Mouse (Mus musculus) limb, embryonic 15.5 days (tissue): ENCODE measurements around the gene Tgm5. TPM values are rescaled to one million over a fixed set of nuclear protein-coding genes. Genes with fewer than 3 reads are reported as not detected.

Source experiments
- ATAC-seq: fragments of 200-750 bp; cut with Nextera tagmentation; 2 replicates; pipeline ENCODE4 v1.8.0; 2017; ENCODE audit warnings: low read depth, moderate TSS enrichment; ENCODE audit not compliant: insufficient number of reproducible peaks, low FRiP score, low TSS enrichment
- H3K27ac ChIP-seq: fragments of 300-500 bp; sonication (generic); 2 replicates; pipeline ENCODE4 v1.5.1; 2015; ENCODE audit warnings: moderate library complexity, mild to moderate bottlenecking, inconsistent platforms
- H3K27me3 ChIP-seq: fragments of 300-500 bp; sonication (generic); 2 replicates; pipeline ENCODE4 v1.6.1; 2015; ENCODE audit warnings: inconsistent platforms
- H3K36me3 ChIP-seq: fragments of 300-500 bp; sonication (generic); 2 replicates; pipeline ENCODE4 v1.6.1; 2015; ENCODE audit warnings: inconsistent platforms
- H3K4me1 ChIP-seq: fragments of 300-500 bp; sonication (generic); 2 replicates; pipeline ENCODE4 v1.6.1; 2015; ENCODE audit warnings: inconsistent platforms
- H3K4me2 ChIP-seq: fragments of 300-500 bp; sonication (generic); 2 replicates; pipeline ENCODE4 v1.6.1; 2015; ENCODE audit warnings: mild to moderate bottlenecking, inconsistent platforms
- H3K4me3 ChIP-seq: fragments of 300-500 bp; sonication (generic); 2 replicates; pipeline ENCODE4 v1.5.1; 2015; ENCODE audit warnings: mild to moderate bottlenecking, inconsistent platforms
- H3K9ac ChIP-seq: fragments of 300-500 bp; sonication (generic); 2 replicates; pipeline ENCODE4 v1.6.1; 2015; ENCODE audit warnings: inconsistent platforms
- H3K9me3 ChIP-seq: fragments of 300-500 bp; sonication (generic); 2 replicates; pipeline ENCODE4 v1.6.1; 2016; ENCODE audit warnings: inconsistent platforms
- WGBS: fragments of 180-500 bp; shearing (Covaris S2); methylation state at CpG from one replicate; pipeline ENCODE4 v1.1.7; 2015; 5-methylcytosine and 5-hydroxymethylcytosine counted together
- polyA plus RNA-seq: library from polyadenylated mRNA; unstranded; fragments of >200 nt; fragmentation: Nextera tagmentation; extraction: Ambion mirVana; gene quantifications from 2 replicates; pipeline ENCODE4 v1.2.1, GENCODE M21; 2015

The Tgm5 gene
- polyA plus RNA-seq, 1 experiment from 2014 or later, result 0.10 TPM

DNA sequence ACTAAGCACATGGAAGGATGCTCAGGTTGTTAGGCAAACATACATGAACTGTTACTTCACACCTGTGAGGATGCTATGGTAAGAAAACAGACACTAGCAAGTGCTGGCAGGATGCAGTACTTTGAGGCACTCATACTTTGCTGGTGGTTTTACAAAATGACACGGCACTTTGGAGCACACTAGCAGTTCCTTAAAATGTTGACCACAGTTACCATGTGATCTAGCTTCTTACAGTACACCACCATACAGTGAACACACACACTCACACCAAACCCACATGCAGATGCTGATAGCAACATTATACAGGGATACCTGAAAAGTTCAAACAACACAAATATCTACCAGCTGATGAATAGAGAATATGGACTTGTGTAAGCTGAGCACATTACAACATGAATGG lies 3.0 kb downstream of the Tgm5 start:
- Histone ChIP-seq H3K36me3 (no peaks in the 10 kb centered on the region), H3K4me2 (no peak overlapping the region), H3K4me3 (no peak overlapping the region), H3K9me3 (no peaks in the 10 kb centered on the region), H3K27ac (no peak overlapping the region), H3K4me1 (no peaks in the 10 kb centered on the region), H3K27me3 (no peaks in the 10 kb centered on the region), H3K9ac (no peak overlapping the region)
- 81% methylated on average over 1 of the region's 1 CpGs for WGBS
- no peak for ATAC-seq

DNA sequence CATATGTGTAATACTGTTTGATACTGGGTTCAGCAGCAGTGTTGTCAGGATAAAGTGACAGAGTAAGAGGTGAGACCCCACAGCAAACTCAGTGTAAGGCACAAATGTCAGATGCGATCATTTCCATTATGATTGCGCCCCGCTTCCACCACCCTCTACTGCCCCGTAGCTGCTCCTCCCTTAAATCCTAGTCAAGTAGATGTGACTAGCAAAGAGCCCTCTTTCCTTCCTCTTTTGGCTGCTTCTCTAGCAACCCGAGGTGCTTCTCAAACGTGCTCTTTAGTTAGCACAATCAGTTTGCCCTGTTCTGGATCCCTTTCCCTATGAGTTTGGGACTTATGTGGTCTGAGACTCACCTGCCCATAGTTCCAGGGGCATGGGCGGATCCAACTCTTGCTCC lies 10.9 kb downstream of the Tgm5 start:
- WGBS, result 74% methylated on average over 7 of the region's 7 CpGs
- Histone ChIP-seq H3K27ac (no peak overlapping the region), H3K27me3 (no peaks in the 10 kb centered on the region), H3K36me3 (no peaks in the 10 kb centered on the region), H3K9me3 (no peaks in the 10 kb centered on the region), H3K4me3 (no peak overlapping the region), H3K4me1 (no peaks in the 10 kb centered on the region), H3K9ac (no peak overlapping the region), H3K4me2 (no peak overlapping the region)
- no peak for ATAC-seq

DNA sequence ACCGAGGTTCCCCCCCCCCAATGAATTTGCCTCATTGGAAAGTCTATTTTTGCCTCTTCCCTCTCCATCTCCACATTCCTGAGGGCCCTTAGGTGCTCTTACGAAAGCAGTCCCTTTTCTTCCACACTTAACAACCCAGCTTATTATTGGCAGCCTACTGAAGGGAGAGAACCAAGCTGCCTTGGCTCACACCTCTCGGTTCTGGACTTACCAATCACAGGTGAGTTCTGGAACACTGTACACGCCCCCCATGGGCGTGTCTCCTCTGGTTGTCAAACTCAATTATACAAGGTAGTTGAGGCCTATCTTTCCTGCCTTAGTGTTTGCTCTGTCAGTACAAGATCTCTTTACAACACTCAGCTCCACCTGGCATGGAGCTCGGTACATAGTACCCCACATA lies 13.8 kb downstream of the Tgm5 start:
- 82% methylated on average over 6 of the region's 6 CpGs for WGBS
- Histone ChIP-seq H3K4me2 (no peak overlapping the region), H3K9ac (no peak overlapping the region), H3K27ac (no peak overlapping the region), H3K4me3 (no peak overlapping the region), H3K9me3 (no peaks in the 10 kb centered on the region), H3K27me3 (no peaks in the 10 kb centered on the region), H3K36me3 (no peaks in the 10 kb centered on the region), H3K4me1 (no peaks in the 10 kb centered on the region)
- no peak for ATAC-seq

DNA sequence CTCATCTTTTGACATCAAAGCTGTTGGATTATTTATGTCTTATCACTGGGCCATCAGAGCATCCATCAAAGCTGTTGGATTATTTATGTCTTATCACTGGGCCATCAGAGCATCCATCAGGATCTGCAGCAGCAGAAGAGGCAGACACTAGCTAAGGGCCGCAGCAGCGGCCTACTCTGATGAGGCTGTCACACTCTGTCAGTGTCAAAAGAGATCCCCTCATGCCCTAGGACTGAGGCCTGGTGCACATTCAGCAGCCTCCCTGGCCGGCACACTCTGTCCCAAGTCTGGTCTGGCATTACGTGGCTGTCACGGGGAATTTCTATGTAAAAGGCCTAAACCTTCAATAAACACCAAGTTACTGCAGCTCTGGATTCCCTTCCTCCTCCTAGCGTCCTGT lies 16.1 kb downstream of the Tgm5 start:
- Histone ChIP-seq H3K27me3 (no peaks in the 10 kb centered on the region), H3K36me3 (no peaks in the 10 kb centered on the region), H3K4me3 (no peak overlapping the region), H3K4me2 (no peak overlapping the region), H3K4me1 (no peaks in the 10 kb centered on the region), H3K9me3 (no peaks in the 10 kb centered on the region), H3K27ac (no peak overlapping the region), H3K9ac (no peak overlapping the region)
- no peak for ATAC-seq
- WGBS, result 66% methylated on average over 6 of the region's 6 CpGs

DNA sequence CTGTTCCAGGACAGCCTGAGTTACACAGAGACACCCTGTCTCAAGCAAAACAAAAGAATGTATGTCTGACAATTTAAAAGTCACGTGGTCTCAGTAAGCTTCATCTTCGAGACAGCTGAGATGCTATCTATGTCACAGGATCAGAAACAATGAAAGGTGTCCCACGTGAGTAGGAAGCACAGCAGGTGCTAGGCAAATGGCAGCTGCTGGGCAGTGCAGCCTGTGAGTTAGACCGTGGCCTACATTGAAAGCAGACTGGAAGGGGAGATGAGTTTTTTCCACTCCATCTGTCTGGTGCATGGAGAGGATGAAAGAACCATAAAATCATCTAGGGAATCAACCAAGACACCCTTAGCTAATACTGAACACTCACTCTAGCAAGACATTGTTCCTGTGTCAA lies 18.5 kb downstream of the Tgm5 start:
- no peaks in the 10 kb centered on the region for H3K9me3 ChIP-seq
- H3K4me3 ChIP-seq, result no peak overlapping the region
- ATAC-seq, result no peak
- no peak overlapping the region for H3K9ac ChIP-seq
- no peaks in the 10 kb centered on the region for H3K27me3 ChIP-seq
- no peaks in the 10 kb centered on the region for H3K36me3 ChIP-seq
- WGBS, result 60% methylated on average over 4 of the region's 4 CpGs
- H3K4me1 ChIP-seq, result no peaks in the 10 kb centered on the region
- H3K27ac ChIP-seq, result no peak overlapping the region
- no peak overlapping the region for H3K4me2 ChIP-seq

DNA sequence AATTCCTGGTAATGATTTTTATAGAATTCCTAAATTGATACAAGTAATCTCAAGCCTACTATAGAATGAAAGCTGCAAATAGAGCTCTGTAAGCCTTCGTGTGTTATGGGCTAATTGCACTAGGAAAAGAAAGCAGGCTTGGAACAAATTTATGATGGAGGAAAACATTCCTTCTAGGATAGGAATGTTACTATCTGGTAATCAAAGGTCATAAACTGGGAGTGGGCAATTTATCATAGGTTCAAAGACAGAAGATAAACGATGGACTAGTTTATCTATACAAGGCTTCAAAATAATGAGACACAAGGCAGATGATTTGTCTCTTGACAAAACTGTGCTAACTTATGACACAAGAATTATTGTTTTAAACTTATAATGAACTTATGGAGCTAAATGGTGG lies 24.3 kb downstream of the Tgm5 start:
- Histone ChIP-seq H3K4me2 (no peak overlapping the region), H3K27me3 (no peaks in the 10 kb centered on the region), H3K27ac (no peak overlapping the region), H3K4me1 (no peaks in the 10 kb centered on the region), H3K36me3 (no peaks in the 10 kb centered on the region), H3K4me3 (no peak overlapping the region), H3K9me3 (no peaks in the 10 kb centered on the region), H3K9ac (no peak overlapping the region)
- ATAC-seq, result no peak
- WGBS, result 54% methylated on average over 2 of the region's 2 CpGs

DNA sequence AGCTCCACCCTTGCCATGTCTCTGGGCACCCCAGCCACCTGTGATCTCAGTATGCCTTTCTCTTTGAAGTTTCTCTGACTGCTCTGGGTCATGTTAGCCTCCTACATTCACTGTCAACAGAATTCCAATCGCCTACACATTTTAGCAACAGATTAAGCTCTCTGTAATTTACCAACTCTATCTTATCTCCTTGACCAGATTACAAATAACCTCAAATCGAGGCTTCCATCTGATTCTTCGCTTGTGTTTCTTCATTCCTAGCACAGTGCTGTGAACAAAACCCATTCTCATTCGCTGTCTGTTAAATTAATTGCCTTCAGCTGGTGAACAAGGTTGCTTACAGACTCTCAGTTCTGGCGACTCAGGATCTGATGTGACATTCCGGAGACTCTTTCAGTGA lies 27.6 kb downstream of the Tgm5 start:
- H3K36me3 ChIP-seq, result no peaks in the 10 kb centered on the region
- H3K27ac ChIP-seq, result no peak overlapping the region
- no peaks in the 10 kb centered on the region for H3K27me3 ChIP-seq
- H3K4me1 ChIP-seq, result no peaks in the 10 kb centered on the region
- no peak overlapping the region for H3K4me3 ChIP-seq
- no peak overlapping the region for H3K4me2 ChIP-seq
- no peak for ATAC-seq
- no peak overlapping the region for H3K9ac ChIP-seq
- no peaks in the 10 kb centered on the region for H3K9me3 ChIP-seq
- WGBS, result 62% methylated on average over 6 of the region's 6 CpGs

DNA sequence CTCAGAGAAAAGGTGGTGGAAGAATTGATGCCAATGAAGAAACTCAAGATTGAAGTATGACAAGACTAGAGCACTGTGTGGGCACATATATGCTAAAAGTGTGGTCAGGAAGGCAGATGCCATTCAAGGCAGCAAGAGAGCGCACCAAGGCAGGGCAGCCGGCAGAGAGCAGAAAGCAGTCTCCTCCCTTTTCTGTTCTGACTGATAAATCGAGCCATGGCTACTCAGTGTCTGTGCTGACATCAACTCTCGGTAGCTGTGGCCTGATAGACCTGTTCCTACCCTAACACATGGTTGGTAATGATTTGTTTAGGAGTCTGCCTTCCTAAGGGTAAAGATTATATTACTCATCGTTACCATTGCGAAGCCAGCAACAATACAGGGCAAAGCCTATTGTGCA lies 29.7 kb downstream of the Tgm5 start:
- H3K9me3 ChIP-seq, result no peaks in the 10 kb centered on the region
- no peak overlapping the region for H3K4me3 ChIP-seq
- no peak overlapping the region for H3K27ac ChIP-seq
- H3K4me2 ChIP-seq, result no peak overlapping the region
- H3K36me3 ChIP-seq, result no peaks in the 10 kb centered on the region
- H3K4me1 ChIP-seq, result no peaks in the 10 kb centered on the region
- H3K9ac ChIP-seq, result no peak overlapping the region
- no peak for ATAC-seq
- 80% methylated on average over 6 of the region's 6 CpGs for WGBS
- no peaks in the 10 kb centered on the region for H3K27me3 ChIP-seq

DNA sequence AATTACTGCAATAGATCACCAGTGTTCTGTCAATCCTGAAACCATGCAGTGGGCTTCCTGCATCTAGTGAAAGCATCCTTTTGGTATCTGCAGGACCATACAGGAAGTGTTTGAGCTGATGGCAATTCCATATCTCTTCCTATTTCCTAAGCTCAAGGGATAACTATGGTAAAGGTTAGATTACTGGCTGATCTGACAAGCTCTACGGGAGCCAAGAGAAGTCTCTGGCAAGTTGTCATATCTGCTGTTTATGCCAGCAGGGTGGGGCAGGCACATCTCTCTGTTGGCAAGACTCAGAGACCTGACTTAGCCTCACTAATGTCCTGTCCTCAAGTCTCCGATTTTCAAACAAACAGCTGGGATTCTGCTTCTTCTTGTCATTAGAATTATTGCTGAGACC lies 31.6 kb downstream of the Tgm5 start:
- Histone ChIP-seq H3K4me1 (no peaks in the 10 kb centered on the region), H3K27ac (no peak overlapping the region), H3K9me3 (no peaks in the 10 kb centered on the region), H3K36me3 (no peaks in the 10 kb centered on the region), H3K4me3 (no peak overlapping the region), H3K4me2 (no peak overlapping the region), H3K27me3 (no peaks in the 10 kb centered on the region), H3K9ac (no peak overlapping the region)
- WGBS, result 75% methylated on average over 2 of the region's 2 CpGs
- ATAC-seq, result no peak

DNA sequence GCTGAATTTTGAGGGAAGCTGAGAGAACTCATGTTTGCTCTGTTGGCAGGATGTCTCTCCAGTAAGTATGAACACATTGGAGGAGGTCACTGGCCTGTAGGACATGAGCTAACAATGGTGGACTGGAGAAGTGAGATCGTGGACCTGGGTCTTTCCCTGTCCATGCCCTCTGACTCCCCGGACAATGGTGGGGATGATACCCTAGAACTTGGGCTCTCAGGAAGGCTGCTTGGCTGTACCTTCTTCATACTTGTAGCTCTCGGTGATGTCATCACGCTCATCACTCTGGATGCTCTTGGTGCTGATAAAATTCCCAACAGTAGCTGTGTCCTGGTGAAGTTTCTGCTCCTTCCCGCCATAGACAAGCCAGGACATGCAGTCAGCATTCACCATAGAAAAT lies 33.5 kb downstream of the Tgm5 start:
- H3K27me3 ChIP-seq, result no peaks in the 10 kb centered on the region
- no peaks in the 10 kb centered on the region for H3K4me1 ChIP-seq
- WGBS, result 93% methylated on average over 5 of the region's 5 CpGs
- no peaks in the 10 kb centered on the region for H3K36me3 ChIP-seq
- H3K4me2 ChIP-seq, result no peak overlapping the region
- H3K4me3 ChIP-seq, result no peak overlapping the region
- no peak for ATAC-seq
- no peaks in the 10 kb centered on the region for H3K9me3 ChIP-seq
- no peak overlapping the region for H3K9ac ChIP-seq
- no peak overlapping the region for H3K27ac ChIP-seq

DNA sequence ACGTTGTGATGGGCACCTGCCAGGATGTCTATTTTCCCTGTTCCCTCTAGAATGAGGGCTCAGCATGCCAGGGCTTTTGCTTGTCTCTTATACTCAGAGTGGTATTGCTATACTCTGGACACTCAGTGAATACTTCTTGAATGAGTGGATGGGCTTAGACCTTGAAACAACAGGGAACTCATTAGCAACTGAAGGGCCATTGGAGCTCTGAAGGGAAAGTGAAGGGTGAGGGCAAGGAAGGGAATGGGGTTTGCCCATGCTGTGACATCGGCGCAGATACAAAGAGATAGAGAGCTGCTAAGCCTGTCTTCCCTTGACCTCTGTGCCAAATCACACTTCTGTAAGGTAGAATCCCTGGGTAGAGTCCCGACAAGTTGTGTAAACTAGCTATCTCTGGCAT lies 40.0 kb downstream of the Tgm5 start:
- 75% methylated on average over 4 of the region's 4 CpGs for WGBS
- Histone ChIP-seq H3K9ac (no peak overlapping the region), H3K4me3 (no peak overlapping the region), H3K27me3 (no peaks in the 10 kb centered on the region), H3K4me1 (no peaks in the 10 kb centered on the region), H3K4me2 (no peak overlapping the region), H3K9me3 (no peaks in the 10 kb centered on the region), H3K27ac (no peak overlapping the region), H3K36me3 (no peaks in the 10 kb centered on the region)
- ATAC-seq, result no peak

DNA sequence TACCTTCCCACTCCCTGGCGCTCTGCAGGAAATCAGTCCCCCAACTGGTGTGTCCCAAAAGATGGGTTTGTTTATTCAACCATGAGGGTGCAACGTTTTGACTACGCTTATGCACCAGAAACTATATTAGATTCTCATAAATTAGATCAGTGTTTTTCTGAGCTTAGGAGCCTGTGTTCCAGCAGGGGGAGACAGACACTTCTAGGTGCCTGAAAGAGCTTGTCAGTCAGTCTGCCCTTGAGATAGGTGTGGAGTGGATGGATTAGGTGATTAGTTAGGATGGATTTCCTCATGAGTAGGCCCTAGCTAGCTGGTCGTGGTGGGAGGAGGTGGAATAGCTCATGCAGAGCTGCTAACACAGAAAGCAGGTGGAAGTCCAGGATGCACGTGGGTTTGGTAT lies 44.5 kb downstream of the Tgm5 start:
- WGBS, result 43% methylated on average over 5 of the region's 5 CpGs
- no peaks in the 10 kb centered on the region for H3K27me3 ChIP-seq
- H3K9me3 ChIP-seq, result no peaks in the 10 kb centered on the region
- no peak overlapping the region for H3K9ac ChIP-seq
- H3K36me3 ChIP-seq, result no peaks in the 10 kb centered on the region
- no peak overlapping the region for H3K4me3 ChIP-seq
- H3K27ac ChIP-seq, result no peak overlapping the region
- H3K4me2 ChIP-seq, result no peak overlapping the region
- ATAC-seq, result no peak
- no peaks in the 10 kb centered on the region for H3K4me1 ChIP-seq

DNA sequence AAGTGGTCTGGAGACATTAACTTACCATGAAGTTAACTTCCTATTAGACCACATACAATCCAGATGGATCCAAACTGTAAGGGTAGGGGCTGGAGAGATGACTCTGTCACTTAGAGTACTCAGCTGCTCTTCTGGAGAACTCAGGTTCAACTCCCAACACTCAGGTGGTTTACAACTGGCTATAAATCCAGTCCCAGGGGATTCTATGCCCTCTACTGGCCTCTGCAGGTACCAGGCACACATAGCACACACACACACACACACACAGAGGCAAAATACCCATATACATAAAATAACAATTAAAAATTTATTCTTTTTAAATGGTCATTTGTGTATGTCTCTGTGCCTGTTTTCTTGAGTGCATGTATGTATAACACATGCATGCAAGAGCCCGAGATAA lies 46.3 kb downstream of the Tgm5 start:
- 100% methylated on average over 1 of the region's 1 CpGs for WGBS
- ATAC-seq, result no peak
- Histone ChIP-seq H3K36me3 (no peaks in the 10 kb centered on the region), H3K27me3 (no peaks in the 10 kb centered on the region), H3K9ac (no peak overlapping the region), H3K4me3 (no peak overlapping the region), H3K27ac (no peak overlapping the region), H3K4me2 (no peak overlapping the region), H3K4me1 (no peaks in the 10 kb centered on the region), H3K9me3 (no peaks in the 10 kb centered on the region)
